Mouse (Mus musculus) monocyte, adult 5-6 weeks (primary cell): ENCODE measurements around the gene Gaa. TPM values are rescaled to one million over a fixed set of nuclear protein-coding genes. Genes with fewer than 3 reads are reported as not detected.

ENCODE experiments used
- ATAC-seq: fragments of 153-309, 156-312 bp; replicated peaks from 2 replicates; pipeline ENCODE4 v1.8.0; 2017; ENCODE audit warnings: mild to moderate bottlenecking; ENCODE audit not compliant: low TSS enrichment, insufficient number of reproducible peaks, severe bottlenecking, poor library complexity, low FRiP score
- total RNA-seq: library from RNA; stranded (forward); fragments of 200-1000, 200-491, 200-594 nt; gene quantifications from 3 replicates; pipeline ENCODE4 v1.2.3, GENCODE M21; 2017

Gaa gene
- total RNA-seq, 1 experiment from 2014 or later, result 12.8 TPM

DNA sequence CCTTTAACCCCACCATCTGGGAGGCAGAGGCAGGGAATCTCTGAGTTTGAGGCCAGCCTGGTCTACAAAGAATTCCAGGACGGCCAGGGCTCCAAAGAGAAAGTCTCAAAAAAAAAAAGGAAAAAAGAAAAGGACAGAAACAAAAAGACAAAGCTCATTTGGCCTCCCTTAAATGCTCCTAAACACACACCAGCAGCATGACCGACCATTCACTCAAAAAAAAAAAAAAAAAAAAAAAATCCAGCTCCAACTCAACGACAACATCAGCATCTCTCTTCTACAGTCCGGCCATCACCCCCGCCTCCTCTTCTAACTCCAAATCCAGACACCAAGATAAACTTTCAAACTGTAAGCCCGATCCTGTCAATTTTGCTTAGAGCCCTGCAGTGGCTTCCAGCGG is 31.2 kb downstream of the Gaa start:
- ATAC-seq, result no peak

DNA sequence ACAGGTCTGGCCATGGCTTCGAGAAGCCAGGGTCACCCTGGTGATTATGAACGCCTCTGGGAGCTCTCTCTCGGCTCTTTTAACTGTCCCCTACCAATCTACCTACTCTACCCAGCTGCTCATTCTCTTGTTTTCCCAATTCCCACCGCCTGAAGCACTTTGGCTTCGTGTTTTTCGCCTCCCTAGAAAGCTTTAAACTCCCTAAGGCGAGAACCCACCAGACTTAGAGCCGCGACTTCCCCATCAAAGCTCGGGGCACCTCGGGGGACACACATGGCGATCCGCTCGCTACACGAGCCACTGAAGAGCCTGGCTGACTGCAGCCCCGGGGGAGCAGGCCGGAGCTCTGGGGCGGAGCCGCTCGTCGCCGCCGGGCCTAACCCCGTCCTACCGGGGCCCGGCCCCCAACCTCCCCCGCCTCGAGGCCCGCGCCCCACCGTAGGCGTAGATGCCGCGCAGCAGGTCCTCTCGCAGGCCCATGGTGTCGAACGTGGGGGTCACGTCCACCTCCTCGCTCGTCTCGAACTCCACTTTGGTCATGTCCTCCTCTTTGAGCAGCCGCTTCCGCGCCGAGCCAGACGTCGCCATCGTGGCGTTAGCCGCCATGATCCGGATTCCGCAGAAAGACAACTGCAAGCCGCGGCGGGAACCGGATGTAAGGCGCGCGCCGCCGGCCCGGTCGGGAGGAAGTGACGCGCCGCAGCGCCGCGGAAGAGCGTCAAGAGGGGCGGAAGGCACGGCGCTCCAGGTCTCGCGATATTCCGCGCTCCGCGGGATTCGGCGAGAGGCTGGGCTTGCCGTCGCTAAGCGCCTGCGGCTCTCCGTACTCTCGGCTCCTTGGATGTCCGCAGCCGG is 31.9 kb downstream of the Gaa start, which contains the start of gene Eif4a3:
Gene Eif4a3 (minus strand): TSS at position 699 of the 855 bp plus-strand sequence.
- peak; percentile 82 for ATAC-seq

DNA sequence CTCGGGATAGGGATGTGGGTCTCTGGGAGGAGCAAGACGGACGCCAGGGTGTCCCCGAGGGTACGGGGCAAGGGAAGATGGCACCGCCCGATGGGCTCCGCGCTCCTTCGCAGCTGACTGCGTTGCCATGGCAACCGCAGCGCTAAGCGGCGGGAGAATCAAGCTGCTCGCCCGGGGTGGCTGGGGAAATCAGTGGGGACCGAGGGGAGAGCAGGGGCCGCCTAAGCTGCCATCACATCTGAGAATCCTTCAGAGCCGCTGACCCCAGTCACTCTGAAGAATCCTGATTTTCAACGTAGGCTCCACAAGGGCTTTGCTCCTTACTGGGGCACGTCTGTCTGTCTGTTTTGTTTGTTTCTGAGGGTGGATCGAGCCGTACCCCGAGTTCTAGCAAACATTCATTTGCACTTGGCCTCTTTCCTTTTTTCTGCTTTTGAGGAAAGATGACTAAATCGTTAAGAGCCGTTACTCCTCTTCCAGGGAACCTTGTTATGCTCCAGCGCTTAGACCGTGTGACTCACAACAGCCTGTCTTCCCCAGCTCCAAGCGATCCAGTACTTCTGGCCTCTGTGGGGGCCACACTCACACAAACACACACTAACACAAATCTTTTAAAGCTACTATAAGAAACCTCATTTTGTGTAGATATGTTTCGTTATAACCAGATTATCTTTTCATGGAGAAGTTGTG is 32.7 kb downstream of the Gaa start:
- ATAC-seq, result no peak

DNA sequence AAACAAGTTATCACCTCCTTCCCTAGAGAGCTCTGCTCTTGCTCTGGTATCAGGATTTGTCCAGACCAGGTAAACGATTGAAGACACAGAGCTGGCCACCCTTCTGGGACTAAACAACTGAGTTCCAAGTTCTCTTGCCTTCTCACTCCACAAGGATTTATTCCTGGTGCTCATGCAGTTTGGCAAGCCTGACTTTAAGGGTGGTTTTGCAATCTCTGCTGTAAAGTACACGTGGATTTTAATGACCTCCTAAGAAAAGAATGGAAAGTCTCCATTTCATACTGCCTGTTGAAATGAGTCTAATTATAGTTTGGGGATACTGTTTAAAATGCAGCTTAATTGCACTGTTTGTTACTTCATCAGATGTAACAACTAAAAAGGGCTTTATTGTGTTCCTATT is 33.3 kb downstream of the Gaa start:
- no peak for ATAC-seq

DNA sequence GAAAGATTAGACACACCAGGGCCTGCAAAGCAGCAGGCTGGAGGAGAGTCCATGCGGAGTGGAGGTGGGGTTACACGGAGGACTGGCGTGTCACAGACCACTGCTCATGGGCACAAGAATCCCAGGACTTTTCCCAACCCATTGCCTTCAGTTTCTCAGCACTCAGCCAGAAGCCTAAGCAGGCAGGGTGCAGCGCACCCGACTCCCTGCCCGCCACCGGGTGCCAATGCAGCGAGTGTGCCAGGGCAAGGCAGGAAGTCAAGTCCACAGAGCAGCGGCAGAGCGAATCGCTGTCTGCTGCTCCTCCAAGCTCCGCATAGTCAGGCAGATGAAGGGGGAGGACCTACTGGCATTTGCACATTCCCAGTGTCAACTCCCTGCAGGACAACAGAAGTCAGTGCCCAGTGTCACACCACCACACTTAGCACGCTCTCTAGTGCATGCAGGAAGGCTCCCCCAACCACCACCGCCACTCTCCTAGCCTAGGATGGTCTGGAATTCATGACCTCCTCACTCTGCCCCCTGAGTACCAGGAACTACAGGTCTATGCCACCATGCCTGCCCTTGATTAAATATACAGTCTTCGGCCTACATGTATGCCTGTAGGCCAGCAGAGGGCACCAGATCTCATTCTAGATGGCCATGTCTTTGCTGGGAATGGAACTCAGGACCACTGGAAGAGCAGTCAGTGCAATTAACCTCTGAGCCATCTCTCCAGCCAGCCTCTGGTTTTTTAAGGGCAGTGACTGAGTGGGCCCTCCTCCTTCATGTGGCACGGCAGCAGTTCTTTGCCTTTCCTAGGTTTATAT is 37.4 kb downstream of the Gaa start:
- ATAC-seq, result 0 out of 2 replicates have a peak, but pooled peaks have one; percentile 46

DNA sequence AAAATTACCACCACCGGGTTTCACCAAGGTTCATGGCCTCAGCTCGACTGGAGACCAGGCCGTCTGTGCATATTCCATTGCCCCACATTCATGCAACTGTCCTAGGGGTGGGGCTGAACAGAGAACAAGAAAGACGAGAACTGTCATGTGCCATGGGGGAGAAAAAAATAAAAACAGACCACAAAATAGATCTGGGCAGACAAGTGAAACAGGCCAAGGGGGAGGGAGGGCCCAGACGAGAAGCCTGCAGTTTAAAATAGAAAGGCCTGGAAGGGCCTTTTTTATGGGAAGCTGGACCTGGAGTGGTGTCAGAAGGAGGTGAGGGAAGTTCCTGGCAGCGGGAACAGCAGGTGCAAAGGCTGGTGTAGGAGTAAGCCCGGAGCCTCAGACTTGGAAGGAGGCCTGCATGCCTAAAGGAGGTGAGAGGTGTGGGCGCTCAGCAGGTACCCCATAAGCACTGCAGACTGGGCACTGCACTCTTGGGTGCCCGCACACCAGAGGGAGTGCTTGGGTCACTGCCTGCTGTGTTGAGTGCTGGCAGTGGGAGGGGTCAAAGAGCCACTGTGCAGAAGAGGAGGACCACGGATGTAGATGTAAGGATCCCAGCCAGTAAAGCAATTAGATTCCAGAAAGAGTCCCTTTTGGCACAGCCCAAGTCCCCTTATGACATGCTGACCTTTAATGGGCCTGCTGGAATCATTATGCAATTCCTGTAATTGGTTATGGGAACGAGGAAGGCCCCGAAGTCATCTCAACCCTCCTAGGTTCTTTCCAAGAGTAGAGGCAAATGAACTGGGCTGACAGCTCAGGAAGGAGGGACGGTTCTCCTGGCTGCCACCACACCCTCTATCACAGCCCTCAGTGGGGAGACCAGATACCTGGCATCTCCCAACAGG is 39.3 kb downstream of the Gaa start:
- ATAC-seq, result no peak

DNA sequence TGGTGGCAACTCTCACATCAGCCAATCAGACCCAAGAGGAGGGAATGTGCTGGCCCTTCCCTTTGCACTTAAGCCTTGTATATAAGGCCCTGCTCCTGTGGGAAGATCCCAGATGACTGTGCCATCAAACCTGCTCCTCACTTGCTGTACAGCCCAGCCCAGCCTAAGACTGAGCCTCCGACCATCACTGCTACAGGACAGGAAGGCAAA is 39.9 kb downstream of the Gaa start, which contains the start of gene Card14:
Gene Card14 (plus strand): TSS at position 111 of the 210 bp plus-strand sequence.
- no peak for ATAC-seq

DNA sequence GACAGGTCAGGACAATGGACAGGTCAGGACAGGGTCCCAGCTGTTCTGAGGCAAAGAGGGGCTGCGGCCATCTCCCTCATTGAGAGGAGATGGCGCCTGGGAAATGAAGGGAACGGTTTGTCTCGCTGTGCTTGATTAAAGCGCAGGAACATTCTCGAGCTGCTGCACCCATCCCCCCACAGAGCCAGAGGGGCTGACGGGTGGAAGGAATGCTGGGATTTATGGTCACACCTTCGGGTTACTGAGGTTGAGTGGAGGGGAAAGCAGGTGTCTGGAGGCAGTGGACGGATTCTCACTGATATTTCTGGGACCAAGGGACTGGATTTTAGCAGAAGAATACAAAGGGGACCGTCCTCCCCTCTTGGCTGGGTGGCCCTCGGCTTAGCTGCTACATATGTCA is 40.2 kb downstream of the Gaa start:
- ATAC-seq, result no peak

DNA sequence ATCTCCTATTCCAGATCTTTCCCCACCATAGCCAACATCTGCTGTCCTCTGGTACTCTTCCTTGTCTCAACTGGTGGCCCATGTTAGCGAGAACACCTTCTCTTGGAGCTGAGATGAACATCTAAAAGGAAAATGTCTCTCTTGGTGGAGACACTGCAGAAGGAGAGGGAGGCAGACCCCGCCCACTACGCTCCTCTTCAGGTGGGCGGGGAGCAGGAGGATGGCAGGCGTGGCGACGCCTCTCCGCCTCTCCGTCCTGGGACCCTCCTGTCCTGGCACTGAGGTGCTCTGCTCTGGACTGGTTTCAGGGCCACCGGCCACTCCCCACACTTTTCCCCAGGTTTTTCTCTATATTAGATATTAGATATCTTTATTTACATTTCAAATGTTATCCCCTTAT is 42.9 kb downstream of the Gaa start:
- no peak for ATAC-seq

DNA sequence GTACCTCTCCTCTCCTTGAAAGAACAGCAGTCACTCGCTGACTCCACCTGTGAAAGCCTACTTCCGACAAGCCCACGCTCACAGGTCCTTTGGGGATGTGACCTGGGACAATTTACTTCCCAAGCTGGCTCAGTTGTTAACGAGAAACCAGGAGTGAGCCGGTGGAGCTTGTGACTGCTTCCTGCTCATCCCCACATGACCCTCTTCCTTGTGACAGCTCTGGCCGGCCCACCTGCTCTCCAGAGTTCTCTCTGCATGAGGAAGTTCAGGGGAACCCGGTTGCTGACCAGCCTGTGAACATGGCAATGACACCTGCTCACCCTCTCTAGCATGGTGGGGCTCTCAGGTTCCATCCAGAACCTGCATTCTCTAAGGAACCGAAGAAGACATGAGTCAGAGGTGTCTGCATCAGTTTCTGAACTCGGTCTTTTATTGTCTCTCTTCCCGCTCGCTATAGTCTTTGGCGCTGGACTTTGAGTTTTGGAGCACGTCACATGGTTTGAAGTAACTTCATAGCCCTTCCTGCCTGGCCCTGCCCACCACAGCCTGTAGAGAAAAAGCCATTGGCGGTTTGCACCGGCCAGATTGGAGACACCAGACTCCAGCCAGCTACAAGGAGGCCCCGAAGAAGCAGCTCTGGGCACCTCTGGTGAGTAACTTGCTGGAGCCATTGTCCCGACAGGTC is 46.7 kb downstream of the Gaa start:
- no peak for ATAC-seq

DNA sequence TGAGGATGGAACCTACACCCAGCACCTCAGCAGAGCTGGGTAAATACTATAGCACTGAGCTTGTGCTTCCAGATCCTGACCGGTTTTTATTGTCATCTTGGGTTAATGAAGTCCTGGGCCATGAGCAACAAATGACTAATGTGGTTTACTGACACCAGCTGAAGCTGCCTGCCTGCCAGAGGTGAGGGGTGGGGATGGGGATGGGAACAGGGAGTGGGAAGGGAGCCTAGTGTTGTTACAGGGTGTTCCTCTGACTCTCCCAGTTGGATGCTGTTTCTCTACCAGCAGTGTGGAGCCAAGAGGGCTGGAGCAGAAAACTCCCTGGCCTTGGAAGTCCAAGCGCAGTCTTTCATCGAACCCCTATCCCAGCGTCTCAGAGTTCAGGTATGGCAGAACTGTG is 49.0 kb downstream of the Gaa start:
- ATAC-seq, result no peak

DNA sequence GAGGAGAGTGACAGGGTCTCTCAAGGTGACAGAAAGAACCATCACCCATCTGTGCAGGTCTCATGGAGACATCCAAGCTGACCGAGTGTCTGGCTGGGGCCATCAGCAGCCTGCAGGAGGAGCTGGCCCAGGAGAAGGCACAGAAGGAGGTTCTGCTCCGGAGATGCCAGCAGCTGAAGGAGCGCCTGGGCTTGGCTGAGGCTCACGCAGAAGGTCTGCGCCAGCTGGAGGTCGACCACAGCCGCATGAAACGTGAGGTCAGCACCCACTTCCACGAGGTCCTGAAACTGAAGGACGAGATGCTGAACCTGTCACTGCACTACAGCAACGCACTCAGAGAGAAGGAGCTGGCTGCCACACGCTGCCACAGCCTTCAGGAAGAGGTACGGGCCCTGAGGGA is 54.8 kb downstream of the Gaa start:
- ATAC-seq, result no peak

DNA sequence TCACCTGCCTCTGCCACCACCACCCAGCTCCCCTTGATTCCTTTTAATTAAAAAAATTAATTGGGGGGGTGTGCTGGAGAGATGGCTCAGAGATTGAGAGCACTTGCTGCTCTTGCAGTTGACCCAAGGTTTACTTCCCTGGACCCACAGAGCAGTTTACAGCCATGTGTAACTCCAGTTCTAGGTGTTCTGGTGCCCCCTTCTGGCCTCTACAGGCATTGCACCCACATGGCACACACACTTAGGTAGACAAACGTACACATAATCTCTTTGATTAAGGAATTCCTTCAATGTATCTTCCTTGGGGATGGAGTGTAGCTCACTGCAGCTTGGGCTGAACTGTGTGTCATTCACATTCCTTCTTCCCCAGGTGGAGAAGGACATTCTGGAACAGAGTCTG is 57.4 kb downstream of the Gaa start:
- no peak for ATAC-seq

DNA sequence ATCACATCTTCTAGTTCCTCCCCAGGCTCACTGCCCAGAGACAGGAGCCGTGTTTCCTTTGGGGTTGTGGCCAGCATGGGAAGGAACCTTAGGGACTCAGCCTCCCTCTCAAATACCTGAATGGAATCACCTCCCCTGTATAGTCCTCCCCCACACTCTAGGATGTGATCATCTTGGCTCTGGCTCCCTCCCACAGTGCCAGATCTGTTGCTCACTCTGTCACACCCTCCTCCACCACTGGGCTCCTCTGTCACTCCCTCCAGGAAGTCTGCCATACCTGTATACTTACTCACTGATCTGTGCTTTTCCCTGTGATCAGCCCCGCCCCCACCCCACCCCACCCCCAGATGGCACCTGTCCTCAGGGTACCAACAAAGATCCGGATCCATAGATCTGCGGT is 62.9 kb downstream of the Gaa start:
- ATAC-seq, result no peak

DNA sequence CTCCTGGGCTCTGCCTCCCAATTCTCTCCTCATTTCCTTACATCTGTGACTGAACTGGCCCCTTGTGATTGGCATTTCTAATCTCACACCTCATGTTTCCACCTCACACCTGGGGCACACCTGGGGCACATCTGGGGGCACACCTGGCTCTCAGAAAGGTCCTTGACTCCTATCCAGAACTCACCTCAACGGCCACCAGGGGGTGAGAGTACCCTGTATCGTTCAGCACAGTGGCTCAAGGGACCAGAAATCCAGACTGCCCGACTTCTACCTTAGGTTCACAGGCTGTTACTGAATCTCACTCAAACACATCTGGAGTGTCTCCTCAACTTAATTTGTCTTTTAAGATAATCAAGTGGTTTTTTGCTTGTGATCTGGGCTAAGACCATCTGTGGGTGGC is 64.3 kb downstream of the Gaa start:
- no peak for ATAC-seq
